Mouse (Mus musculus): ENCODE data around the gene Prss48. TPM values are rescaled to one million over a fixed set of nuclear protein-coding genes. Genes with fewer than 3 reads are reported as not detected.
"Not testable (repeated sequence)": the region's sequence is repeated elsewhere in the genome, so short reads cannot be mapped to it uniquely, and the experiment has no call there.

The Prss48 gene
- total RNA-seq, 2 experiments from 2014 or later, result not detected

- no peak for DNase-seq (ENCODE audit: low spot score in 2 of 2)
Measured at GRCm38 (mm10) chr3:86004751-86005150, 2.5 kb upstream of the Prss48 start.

- no peak for DNase-seq (ENCODE audit: low spot score in 2 of 2)
Measured at GRCm38 (mm10) chr3:86002940-86003339, 649 bp upstream of the Prss48 start.

- DNase-seq (ENCODE audit: low spot score in 2 of 2), result no peak
Measured at GRCm38 (mm10) chr3:86001271-86001670, 1.0 kb downstream of the Prss48 start.

GRCm38 (mm10) chr3:85994645-85995044, 7.6 kb downstream of the Prss48 start:
- no peak for DNase-seq (ENCODE audit: low spot score in 2 of 2)

GRCm38 (mm10) chr3:85993744-85994143, 8.5 kb downstream of the Prss48 start:
- no peak for DNase-seq (ENCODE audit: low spot score in 2 of 2)

GRCm38 (mm10) chr3:85991802-85992156, 10.5 kb downstream of the Prss48 start:
- no peak for DNase-seq (ENCODE audit: low spot score in 2 of 2)

GRCm38 (mm10) chr3:85991140-85991801, 11.0 kb downstream of the Prss48 start:
- DNase-seq (ENCODE audit: low spot score in 2 of 2), result no peak

GRCm38 (mm10) chr3:85987225-85987624, 15.1 kb downstream of the Prss48 start:
- DNase-seq (ENCODE audit: low spot score in 2 of 2), result no peak

- no peak for DNase-seq (ENCODE audit: low spot score in 2 of 2)
Measured at GRCm38 (mm10) chr3:85984537-85984936, 17.8 kb downstream of the Prss48 start.

- not testable (repeated sequence) for DNase-seq (ENCODE audit: low spot score in 2 of 2)
Measured at GRCm38 (mm10) chr3:85981761-85982160, 20.5 kb downstream of the Prss48 start.

GRCm38 (mm10) chr3:85980036-85980435, 22.3 kb downstream of the Prss48 start:
- no peak for DNase-seq (ENCODE audit: low spot score in 2 of 2)

GRCm38 (mm10) chr3:85974451-85974850, 27.8 kb downstream of the Prss48 start:
- DNase-seq (ENCODE audit: low spot score in 2 of 2), result no peak

GRCm38 (mm10) chr3:85973376-85974140, 28.7 kb downstream of the Prss48 start:
- no peak for DNase-seq (ENCODE audit: low spot score in 2 of 2)

- DNase-seq (ENCODE audit: low spot score in 2 of 2), result peak; percentile 8 to 22
Measured at GRCm38 (mm10) chr3:85971599-85971975, 30.7 kb downstream of the Prss48 start.

GRCm38 (mm10) chr3:85970742-85971598, 31.3 kb downstream of the Prss48 start, which contains the start of gene Sh3d19:
Gene Sh3d19, plus strand, starts transcription at chr3:85971109.
- peak; percentile 73 to 76 for DNase-seq (ENCODE audit: low spot score in 2 of 2)

- no peak for DNase-seq (ENCODE audit: low spot score in 2 of 2)
Measured at GRCm38 (mm10) chr3:85969040-85969439, 33.3 kb downstream of the Prss48 start.

GRCm38 (mm10) chr3:85965479-85965878, 36.8 kb downstream of the Prss48 start:
- DNase-seq (ENCODE audit: low spot score in 2 of 2), result no peak

GRCm38 (mm10) chr3:85961134-85961533, 41.2 kb downstream of the Prss48 start:
- DNase-seq (ENCODE audit: low spot score in 2 of 2), result no peak

GRCm38 (mm10) chr3:85959669-85960068, 42.6 kb downstream of the Prss48 start:
- DNase-seq (ENCODE audit: low spot score in 2 of 2), result no peak

- no peak for DNase-seq (ENCODE audit: low spot score in 2 of 2)
Measured at GRCm38 (mm10) chr3:85955704-85956103, 46.6 kb downstream of the Prss48 start.

- no peak for DNase-seq (ENCODE audit: low spot score in 2 of 2)
Measured at GRCm38 (mm10) chr3:85955269-85955668, 47.0 kb downstream of the Prss48 start.

Measured in adrenal gland, adult 18-20 months (tissue).